Mouse (Mus musculus) testis, adult 2 months (tissue): ENCODE results near the gene Gtf2i. TPM values are rescaled to one million over a fixed set of nuclear protein-coding genes. Genes with fewer than 3 reads are reported as not detected.

Source experiments
- H3K27ac ChIP-seq: fragments of 200-500 bp; 2 replicates; pipeline ENCODE4 v1.5.1; 2012; ENCODE audit warnings: low read depth, low read length; ENCODE audit not compliant: control insufficient read depth, insufficient read depth
- H3K27me3 ChIP-seq: fragments of 200-500 bp; 2 replicates; pipeline ENCODE4 v1.6.1; 2012; ENCODE audit warnings: mild to moderate bottlenecking, low read length, moderate library complexity; ENCODE audit not compliant: control insufficient read depth, insufficient read depth
- H3K36me3 ChIP-seq: fragments of 200-500 bp; 2 replicates; pipeline ENCODE4 v1.6.1; 2012; ENCODE audit warnings: mild to moderate bottlenecking, low read length; ENCODE audit not compliant: control insufficient read depth, insufficient read depth
- H3K4me1 ChIP-seq: fragments of 200-500 bp; 2 replicates; pipeline ENCODE4 v1.6.1; 2012; ENCODE audit warnings: low read length; ENCODE audit not compliant: control insufficient read depth, insufficient read depth
- H3K4me3 ChIP-seq: fragments of 200-500 bp; 2 replicates; pipeline ENCODE4 v1.5.1; 2012; ENCODE audit warnings: low read depth, mild to moderate bottlenecking, low read length, moderate library complexity, mixed read lengths; ENCODE audit not compliant: control insufficient read depth
- CTCF ChIP-seq: fragments of 200-500 bp; IDR thresholded peaks from 2 replicates; pipeline ENCODE4 v1.5.1; 2012; ENCODE audit warnings: low read depth, mild to moderate bottlenecking, inconsistent platforms, low read length, moderate library complexity; ENCODE audit not compliant: control insufficient read depth, insufficient read depth, insufficient replicate concordance
- POLR2A ChIP-seq: fragments of 200-500 bp; IDR thresholded peaks from 2 replicates; pipeline ENCODE4 v1.6.1; 2012; ENCODE audit warnings: low read depth, mild to moderate bottlenecking, inconsistent platforms, low read length, moderate library complexity; ENCODE audit not compliant: control insufficient read depth
- polyA plus RNA-seq: library from polyadenylated mRNA; depleted of rRNA; stranded (reverse); fragments of >200 nt; gene quantifications from 2 replicates; pipeline ENCODE4 v1.2.3, GENCODE M21; 2012

The Gtf2i gene
- polyA plus RNA-seq, 1 experiment, result 79.9 TPM

DNA sequence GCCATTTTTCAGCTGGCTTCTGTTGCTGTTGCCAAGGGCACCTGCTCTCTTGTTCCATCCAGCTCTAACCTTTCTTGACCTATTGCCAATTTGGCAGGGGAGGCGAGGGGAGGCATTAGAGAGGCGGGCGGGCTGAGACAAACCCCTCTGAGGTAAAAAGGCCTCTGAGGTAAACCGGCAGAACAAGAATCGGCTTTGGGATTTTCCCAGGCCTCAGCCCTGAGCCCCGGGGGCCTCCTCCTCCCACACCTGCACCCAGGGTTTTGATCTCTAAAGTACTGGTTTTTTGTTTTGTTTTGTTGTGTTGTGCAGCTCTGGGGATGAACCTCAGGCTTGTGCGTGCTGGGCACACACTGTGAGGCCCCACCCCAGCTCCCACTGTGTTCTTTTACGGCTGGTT is 18.2 kb upstream of the Gtf2i start:
- Histone ChIP-seq H3K27me3 (no peaks in the 10 kb centered on the region), H3K4me3 (no peak overlapping the region)
- no peak for TF ChIP-seq POLR2A
- no peak for TF ChIP-seq CTCF

DNA sequence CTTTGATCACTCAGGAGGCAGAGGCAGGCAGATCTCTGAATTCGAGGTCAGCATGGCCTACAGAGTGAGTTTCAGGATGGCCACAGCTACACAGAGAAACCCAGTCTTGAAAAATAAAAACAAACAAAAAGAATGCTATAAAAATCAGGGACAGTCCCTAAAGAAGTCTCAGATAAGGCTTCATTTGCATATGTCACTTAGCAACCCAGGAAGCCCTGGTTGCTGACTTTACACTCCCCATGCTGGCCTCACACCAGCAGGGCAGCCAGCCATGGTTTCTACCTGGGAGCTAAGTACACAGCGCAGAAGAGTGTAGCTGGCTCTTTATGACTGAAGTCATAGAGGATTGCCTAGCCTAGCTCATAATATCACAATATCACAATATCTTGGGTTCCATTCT is 15.5 kb upstream of the Gtf2i start:
- H3K36me3 ChIP-seq, result no peaks in the 10 kb centered on the region
- no peaks in the 10 kb centered on the region for H3K27me3 ChIP-seq
- no peaks in the 10 kb centered on the region for H3K4me1 ChIP-seq
- no peak for TF ChIP-seq POLR2A
- no peak for TF ChIP-seq CTCF
- no peak overlapping the region for H3K4me3 ChIP-seq
- H3K27ac ChIP-seq, result no peak overlapping the region

More for the DNA sequence above, 18.2 kb upstream of the Gtf2i start:
- no peak overlapping the region for H3K27ac ChIP-seq
- no peaks in the 10 kb centered on the region for H3K4me1 ChIP-seq
- H3K36me3 ChIP-seq, result no peaks in the 10 kb centered on the region

DNA sequence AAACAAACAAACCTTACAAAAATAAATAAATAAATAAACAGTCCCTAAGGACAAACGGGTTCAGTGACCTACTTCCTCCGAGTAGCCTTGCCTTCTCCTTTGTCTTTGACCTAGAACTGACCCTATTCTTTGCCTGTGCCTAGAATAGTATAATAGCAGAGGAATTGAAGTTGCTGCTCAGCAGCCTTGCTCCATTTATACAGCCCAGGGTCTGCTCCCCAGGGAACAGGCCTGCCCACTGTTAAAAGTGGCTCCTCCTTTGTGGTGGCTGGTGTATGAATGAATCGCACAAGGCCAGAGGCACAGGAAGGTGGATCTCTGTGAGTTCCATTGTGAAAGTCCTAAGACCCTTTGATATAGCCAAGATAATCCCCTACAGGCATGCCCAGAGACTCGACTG is 14.8 kb upstream of the Gtf2i start:
- Histone ChIP-seq H3K27ac (no peak overlapping the region), H3K4me3 (no peak overlapping the region), H3K36me3 (no peaks in the 10 kb centered on the region), H3K27me3 (no peaks in the 10 kb centered on the region), H3K4me1 (no peaks in the 10 kb centered on the region)
- no peak for TF ChIP-seq POLR2A
- TF ChIP-seq CTCF, result no peak

DNA sequence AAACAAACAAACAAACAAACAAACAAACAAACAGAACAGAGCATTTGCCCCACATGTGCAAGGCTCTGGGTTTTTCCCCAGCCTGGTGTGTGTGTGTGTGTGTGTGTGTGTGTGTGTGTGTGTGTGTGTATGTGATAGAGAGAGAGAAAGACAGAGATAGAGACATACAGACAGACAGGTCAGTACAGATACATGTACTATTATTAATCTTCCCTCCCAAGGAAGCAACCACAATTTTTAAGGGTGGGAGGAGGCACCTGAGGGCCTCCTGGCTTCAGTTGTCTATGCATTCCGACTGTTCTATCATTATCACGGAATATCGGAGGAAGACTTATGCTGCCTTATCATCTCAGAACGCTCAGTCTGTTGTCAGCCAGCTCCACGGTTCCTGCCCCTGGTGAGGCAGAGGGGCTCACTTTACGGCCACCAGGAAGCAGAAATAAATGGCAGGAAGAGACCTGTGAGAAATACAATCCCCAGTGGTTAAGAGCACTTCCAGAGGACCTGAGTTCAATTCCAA is 14.0 kb upstream of the Gtf2i start:
- no peak overlapping the region for H3K4me3 ChIP-seq
- no peaks in the 10 kb centered on the region for H3K36me3 ChIP-seq
- no peaks in the 10 kb centered on the region for H3K27me3 ChIP-seq
- TF ChIP-seq CTCF (no peak), POLR2A (no peak)
- no peaks in the 10 kb centered on the region for H3K4me1 ChIP-seq
- H3K27ac ChIP-seq, result no peak overlapping the region

DNA sequence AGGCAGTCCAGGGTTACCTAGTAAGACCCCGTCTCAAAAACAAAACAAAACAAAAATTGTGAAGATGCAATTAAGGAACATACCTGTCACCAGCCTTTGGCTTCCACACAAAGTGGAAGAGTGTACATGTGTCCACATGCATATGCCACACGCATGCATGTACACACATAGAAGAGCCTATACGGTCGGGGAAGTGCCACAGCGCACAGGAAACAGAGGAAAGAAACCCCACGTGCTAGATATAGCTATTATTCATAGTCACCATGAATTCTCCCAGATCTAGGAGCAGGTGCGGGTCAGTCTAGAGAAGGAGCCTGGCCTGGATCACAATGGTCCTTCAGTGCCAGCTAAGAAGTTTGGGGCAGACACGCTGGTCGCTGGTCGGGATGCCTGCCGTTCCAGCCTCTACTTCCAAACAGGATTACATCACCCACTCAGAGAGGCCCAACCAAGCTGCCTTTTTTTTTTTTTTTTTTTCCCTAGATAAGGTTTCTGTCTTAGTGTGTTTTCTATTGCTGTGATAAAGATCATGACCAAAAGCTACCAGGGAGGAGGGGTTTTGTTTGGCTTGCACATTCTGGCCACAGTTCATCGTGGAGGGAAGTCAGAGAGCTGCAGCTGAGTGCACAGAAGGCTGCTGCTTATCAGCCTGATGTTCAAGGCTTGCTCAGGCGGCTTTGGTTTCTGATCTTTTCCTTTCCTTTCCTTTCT is 11.5 kb upstream of the Gtf2i start:
- Histone ChIP-seq H3K4me3 (no peak overlapping the region), H3K4me1 (no peaks in the 10 kb centered on the region), H3K27ac (no peak overlapping the region), H3K36me3 (no peaks in the 10 kb centered on the region), H3K27me3 (no peaks in the 10 kb centered on the region)
- TF ChIP-seq CTCF (no peak), POLR2A (no peak)

DNA sequence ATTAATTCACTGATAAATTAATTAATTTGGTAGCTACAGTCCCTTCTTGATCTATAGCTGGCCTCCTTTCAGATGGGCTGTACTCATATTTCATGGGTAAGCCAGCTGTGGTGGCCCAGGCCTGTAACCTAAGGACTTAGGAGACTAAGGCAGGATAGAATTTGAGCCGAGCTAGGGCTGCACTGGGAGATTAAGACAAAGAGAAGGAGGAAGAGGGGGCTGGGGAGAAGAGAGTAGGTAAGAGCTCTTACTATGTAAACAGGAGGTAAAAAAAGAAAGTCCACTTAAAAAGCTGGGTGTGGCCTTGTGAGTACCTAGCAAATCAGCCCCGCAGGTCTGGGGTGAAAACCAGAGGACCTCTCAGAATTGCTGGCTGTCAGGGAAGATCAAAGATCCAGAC is 9.3 kb upstream of the Gtf2i start:
- no peak overlapping the region for H3K4me3 ChIP-seq
- TF ChIP-seq POLR2A, result no peak
- no peak for TF ChIP-seq CTCF
- H3K4me1 ChIP-seq, result no peaks in the 10 kb centered on the region
- H3K36me3 ChIP-seq, result no peaks in the 10 kb centered on the region
- H3K27me3 ChIP-seq, result no peaks in the 10 kb centered on the region
- H3K27ac ChIP-seq, result no peak overlapping the region

DNA sequence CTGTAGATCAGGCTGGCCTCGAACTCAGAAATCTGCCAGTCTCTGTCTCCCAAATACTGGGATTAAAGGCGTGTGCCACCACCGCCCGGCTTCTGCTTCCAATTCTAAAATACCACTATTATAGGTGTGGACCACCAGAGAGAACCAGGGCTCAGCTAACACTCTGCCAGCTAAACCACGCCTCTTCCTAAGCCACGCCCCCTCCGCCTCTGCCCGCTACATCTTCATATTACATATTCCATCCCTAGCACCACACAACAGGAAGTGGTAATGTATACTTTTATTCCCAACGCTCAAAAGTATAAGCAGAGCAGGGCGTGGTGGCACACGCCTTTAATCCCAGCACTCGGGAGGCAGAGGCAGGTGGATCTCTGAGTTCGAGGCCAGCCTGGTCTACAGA is 8.8 kb upstream of the Gtf2i start:
- Histone ChIP-seq H3K4me3 (no peak overlapping the region; the same call in 1 of the 2 replicates), H3K4me1 (no peaks in the 10 kb centered on the region), H3K36me3 (no peaks in the 10 kb centered on the region), H3K27me3 (no peaks in the 10 kb centered on the region), H3K27ac (no peak overlapping the region)
- TF ChIP-seq POLR2A, result no peak

DNA sequence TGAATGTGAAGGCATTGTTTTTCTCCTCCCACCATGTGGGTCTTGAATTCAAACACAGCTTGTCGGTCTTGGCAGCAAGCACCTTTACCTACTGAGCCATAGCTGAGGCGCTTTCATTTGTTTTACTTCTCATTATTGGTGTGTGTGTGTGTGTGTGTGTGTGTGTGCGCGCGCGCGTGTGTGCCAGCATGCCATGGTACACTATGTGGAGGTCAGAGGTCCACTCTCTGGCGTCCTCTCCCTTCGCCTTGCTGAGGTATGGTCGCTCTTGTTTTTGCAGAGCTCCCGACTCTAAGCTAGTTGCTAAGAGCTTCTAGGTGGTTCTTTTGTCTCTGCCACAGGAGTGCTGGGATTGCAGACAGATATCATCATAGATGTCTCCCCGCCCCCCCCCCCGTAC is 7.8 kb upstream of the Gtf2i start:
- H3K27ac ChIP-seq, result no peak overlapping the region
- no peaks in the 10 kb centered on the region for H3K36me3 ChIP-seq
- no peak for TF ChIP-seq POLR2A
- no peak for TF ChIP-seq CTCF
- H3K27me3 ChIP-seq, result no peaks in the 10 kb centered on the region
- H3K4me3 ChIP-seq, result no peak overlapping the region
- H3K4me1 ChIP-seq, result no peaks in the 10 kb centered on the region
